Mouse (Mus musculus) kidney, postnatal 0 days (tissue): ENCODE results near the gene Bpgm. TPM values are rescaled to one million over a fixed set of nuclear protein-coding genes. Genes with fewer than 3 reads are reported as not detected.

ENCODE experiments used
- ATAC-seq: fragments of 200-750 bp; cut with Nextera tagmentation; replicated peaks from 2 replicates; pipeline ENCODE4 v1.8.0; 2017; ENCODE audit warnings: low read depth, moderate number of reproducible peaks, moderate TSS enrichment, moderate library complexity; ENCODE audit not compliant: low FRiP score
- DNase-seq: peaks from one replicate; pipeline ENCODE4 v3.0.0-alpha.2; 2016; ENCODE audit warnings: low spot score
- H3K27ac ChIP-seq: fragments of 300-500 bp; sonication (generic); 2 replicates; pipeline ENCODE4 v1.5.1; 2014; ENCODE audit warnings: mild to moderate bottlenecking
- H3K27me3 ChIP-seq: fragments of 300-500 bp; sonication (generic); 2 replicates; pipeline ENCODE4 v1.6.1; 2014; ENCODE audit warnings: low read length, mixed read lengths; ENCODE audit not compliant: insufficient read depth
- H3K36me3 ChIP-seq: fragments of 300-500 bp; sonication (generic); 2 replicates; pipeline ENCODE4 v1.6.1; 2014; ENCODE audit warnings: low read length, mixed read lengths; ENCODE audit not compliant: insufficient read depth
- H3K4me1 ChIP-seq: fragments of 300-500 bp; sonication (generic); replicated peaks from 2 replicates; pipeline ENCODE4 v1.6.1; 2014; ENCODE audit warnings: antibody characterized with exemption, low read length, mixed read lengths; ENCODE audit not compliant: insufficient read depth
- H3K4me2 ChIP-seq: fragments of 300-500 bp; sonication (generic); 2 replicates; pipeline ENCODE4 v1.6.1; 2014; ENCODE audit warnings: mild to moderate bottlenecking, low read length, moderate library complexity, mixed read lengths
- H3K4me3 ChIP-seq: fragments of 300-500 bp; sonication (generic); replicated peaks from 2 replicates; pipeline ENCODE4 v1.5.1; 2014; ENCODE audit warnings: low read depth, low read length
- H3K9ac ChIP-seq: fragments of 300-500 bp; sonication (generic); 2 replicates; pipeline ENCODE4 v1.6.1; 2014; ENCODE audit warnings: low read depth, low read length
- H3K9me3 ChIP-seq: fragments of 300-500 bp; sonication (generic); replicated peaks from 2 replicates; pipeline ENCODE4 v1.6.1; 2016; ENCODE audit warnings: low read length, inconsistent platforms, mixed read lengths
- CTCF ChIP-seq: IDR thresholded peaks from 2 replicates; pipeline ENCODE4 v1.5.1; 2016; ENCODE audit warnings: antibody characterized with exemption, low read depth, mild to moderate bottlenecking, moderate library complexity
- WGBS: fragments of 180-500 bp; shearing (Covaris S2); extraction: QIAGEN DNeasy Blood & Tissue Kit; methylation state at CpG from one replicate; pipeline ENCODE4 v1.1.7; 2014; 5-methylcytosine and 5-hydroxymethylcytosine counted together
- polyA plus RNA-seq: library from polyadenylated mRNA; unstranded; fragments of >200 nt; fragmentation: Nextera tagmentation; extraction: Ambion mirVana; gene quantifications from 2 replicates; pipeline ENCODE4 v1.2.1, GENCODE M21; 2015

The Bpgm gene
- polyA plus RNA-seq, 1 experiment from 2014 or later = 38.7 TPM

GRCm38 (mm10) chr6:34545286-34545685, 69.3 kb downstream of the Bpgm start:
- ATAC-seq (no peak), DNase-seq (no peak)
- H3K36me3 ChIP-seq = no peaks in the 10 kb centered on the region
- H3K4me3 ChIP-seq = no peak overlapping the region
- no peaks in the 10 kb centered on the region for H3K27me3 ChIP-seq
- no peak overlapping the region for H3K4me2 ChIP-seq
- H3K9ac ChIP-seq = no peak overlapping the region
- H3K9me3 ChIP-seq = no peaks in the 10 kb centered on the region
- no peak overlapping the region for H3K27ac ChIP-seq
- no peak for TF ChIP-seq CTCF
- no peaks in the 10 kb centered on the region for H3K4me1 ChIP-seq
- WGBS = 75% methylated on average over 10 of the region's 10 CpGs

- H3K27me3 ChIP-seq = no peaks in the 10 kb centered on the region
- ATAC-seq = no peak
- no peak overlapping the region for H3K4me3 ChIP-seq
- no peaks in the 10 kb centered on the region for H3K4me1 ChIP-seq
- H3K9me3 ChIP-seq = no peaks in the 10 kb centered on the region
- no peak for TF ChIP-seq CTCF
- no peaks in the 10 kb centered on the region for H3K36me3 ChIP-seq
- WGBS = 58% methylated on average over 13 of the region's 13 CpGs
- no peak overlapping the region for H3K4me2 ChIP-seq
- H3K9ac ChIP-seq = no peak overlapping the region
- no peak overlapping the region for H3K27ac ChIP-seq
- DNase-seq = no peak
Observed at GRCm38 (mm10) chr6:34548406-34548990, 72.5 kb downstream of the Bpgm start.

- Histone ChIP-seq H3K4me2 (no peak overlapping the region), H3K27ac (no peak overlapping the region), H3K36me3 (no peaks in the 10 kb centered on the region), H3K9ac (no peak overlapping the region), H3K4me3 (no peak overlapping the region), H3K9me3 (no peaks in the 10 kb centered on the region), H3K27me3 (no peaks in the 10 kb centered on the region), H3K4me1 (no peaks in the 10 kb centered on the region)
- TF ChIP-seq CTCF = peak; percentile 84
- DNase-seq (peak; percentile 57), ATAC-seq (no peak)
- WGBS = 47% methylated on average over 2 of the region's 2 CpGs
Observed at GRCm38 (mm10) chr6:34549017-34549416, 73.0 kb downstream of the Bpgm start.

DNA sequence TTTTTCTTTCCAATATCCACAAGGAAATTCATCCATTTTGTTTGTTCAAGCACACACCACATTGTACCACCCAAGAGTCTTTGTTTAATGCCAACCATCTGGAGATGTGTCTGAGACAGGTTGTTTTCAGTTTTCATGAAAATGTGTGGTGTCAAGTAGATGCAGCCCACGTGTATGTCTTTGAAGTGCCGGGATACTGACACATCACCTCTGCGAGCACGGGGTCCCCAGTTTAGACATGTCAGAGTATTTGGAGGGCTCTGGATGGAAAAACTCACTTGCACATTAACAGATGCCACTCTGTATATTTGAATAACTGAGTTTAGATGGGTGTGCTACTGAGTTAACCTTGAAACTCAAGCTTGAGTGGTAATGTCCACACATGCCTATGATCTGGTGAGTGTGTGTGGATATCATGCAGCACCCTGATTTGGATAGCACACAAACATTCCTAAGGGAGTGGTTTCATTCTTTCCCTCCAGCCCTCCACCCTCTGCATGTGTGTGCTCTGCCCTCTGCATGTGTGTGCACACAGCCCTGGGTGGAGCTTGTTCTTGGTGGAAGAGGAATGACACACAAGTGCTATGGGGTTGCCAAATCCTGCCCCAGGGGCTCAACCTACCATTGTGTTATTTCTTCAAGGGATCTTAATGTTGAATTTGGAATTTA, 76.6 kb downstream of the Bpgm start:
- TF ChIP-seq CTCF = no peak
- Histone ChIP-seq H3K4me3 (no peak overlapping the region), H3K27me3 (no peaks in the 10 kb centered on the region), H3K27ac (no peak overlapping the region), H3K36me3 (no peaks in the 10 kb centered on the region), H3K9me3 (no peaks in the 10 kb centered on the region), H3K9ac (no peak overlapping the region), H3K4me2 (no peak overlapping the region), H3K4me1 (no peaks in the 10 kb centered on the region)
- no peak for DNase-seq
- WGBS = 83% methylated on average over 4 of the region's 4 CpGs
- ATAC-seq = no peak

GRCm38 (mm10) chr6:34554291-34554997, 78.4 kb downstream of the Bpgm start:
- 68% methylated on average over 9 of the region's 9 CpGs for WGBS
- Histone ChIP-seq H3K27ac (no peak overlapping the region), H3K9ac (no peak overlapping the region), H3K27me3 (no peaks in the 10 kb centered on the region), H3K4me2 (no peak overlapping the region), H3K36me3 (no peaks in the 10 kb centered on the region), H3K4me1 (no peaks in the 10 kb centered on the region), H3K4me3 (no peak overlapping the region), H3K9me3 (no peaks in the 10 kb centered on the region)
- TF ChIP-seq CTCF = no peak
- ATAC-seq (no peak), DNase-seq (no peak)

Other genes starting within 250 kb of the Bpgm start
- 347 and 438 TPM in 2 replicates for gene Akr1b3, start 158.7 kb upstream of the Bpgm start, polyA plus RNA-seq
- gene Akr1b8, start 122.1 kb upstream of the Bpgm start, polyA plus RNA-seq = 14.7 and 14.9 TPM in 2 replicates
- gene Akr1b10, start 92.0 kb upstream of the Bpgm start, polyA plus RNA-seq = 30.4 and 30.6 TPM in 2 replicates
- gene Akr1b7, start 63.9 kb upstream of the Bpgm start, polyA plus RNA-seq = 32.5 and 37.4 TPM in 2 replicates
- 233 and 263 TPM in 2 replicates for gene Cald1, start 122.3 kb downstream of the Bpgm start, polyA plus RNA-seq